Mouse (Mus musculus) heart, postnatal 0 days (tissue): ENCODE measurements at regions not wholly inside any gene's neighbourhood (a gene's known extent, or its start where the extent isn't known, plus 50 kb on each side); places are given as distances from the start of the nearest gene placed in this dataset.

ENCODE experiments used
- ATAC-seq: fragments of 200-750 bp; cut with Nextera tagmentation; 2 replicates; pipeline ENCODE4 v1.8.0; 2017; ENCODE audit warnings: low read depth, moderate number of reproducible peaks, moderate library complexity; ENCODE audit not compliant: insufficient read depth
- DNase-seq: peaks from one replicate; pipeline ENCODE4 v3.0.0-alpha.2; 2016; ENCODE audit warnings: low spot score
- H3K27ac ChIP-seq: fragments of 300-500 bp; sonication (generic); 2 replicates; pipeline ENCODE4 v1.5.1; 2014; ENCODE audit warnings: low read depth, mild to moderate bottlenecking
- H3K27me3 ChIP-seq: fragments of 300-500 bp; sonication (generic); 2 replicates; pipeline ENCODE4 v1.6.1; 2014; ENCODE audit warnings: low read length, mixed read lengths; ENCODE audit not compliant: control insufficient read depth, insufficient read depth
- H3K36me3 ChIP-seq: fragments of 300-500 bp; sonication (generic); replicated peaks from 2 replicates; pipeline ENCODE4 v1.6.1; 2014; ENCODE audit warnings: low read length, mixed read lengths; ENCODE audit not compliant: control insufficient read depth, insufficient read depth
- H3K4me1 ChIP-seq: fragments of 300-500 bp; sonication (generic); 2 replicates; pipeline ENCODE4 v1.6.1; 2014; ENCODE audit warnings: antibody characterized with exemption; ENCODE audit not compliant: control insufficient read depth, insufficient read depth
- H3K4me2 ChIP-seq: fragments of 300-500 bp; sonication (generic); 2 replicates; pipeline ENCODE4 v1.6.1; 2014; ENCODE audit warnings: low read depth, mild to moderate bottlenecking, low read length, moderate library complexity
- H3K4me3 ChIP-seq: fragments of 300-500 bp; sonication (generic); 2 replicates; pipeline ENCODE4 v1.5.1; 2014; ENCODE audit warnings: low read depth, low read length
- H3K9ac ChIP-seq: fragments of 300-500 bp; sonication (generic); replicated peaks from 2 replicates; pipeline ENCODE4 v1.6.1; 2014; ENCODE audit warnings: low read depth, low read length, mixed read lengths
- H3K9me3 ChIP-seq: fragments of 300-500 bp; sonication (generic); replicated peaks from 2 replicates; pipeline ENCODE4 v1.6.1; 2016; ENCODE audit warnings: low read length; ENCODE audit not compliant: control insufficient read depth
- CTCF ChIP-seq: IDR thresholded peaks from 2 replicates; pipeline ENCODE4 v1.5.1; 2016; ENCODE audit warnings: antibody characterized with exemption, control low read depth, low read depth
- EP300 ChIP-seq: IDR thresholded peaks from 2 replicates; pipeline ENCODE4 v1.6.1; 2016; ENCODE audit warnings: antibody characterized with exemption, low read depth
- WGBS: fragments of 180-500 bp; shearing (Covaris S2); extraction: QIAGEN DNeasy Blood & Tissue Kit; methylation state at CpG from one replicate; pipeline ENCODE4 v1.1.7; 2014; 5-methylcytosine and 5-hydroxymethylcytosine counted together

GRCm38 (mm10) chr12:94070940-94071505 lies 1621.0 kb upstream of the Flrt2 start:
- H3K4me2 ChIP-seq: no peak overlapping the region
- ATAC-seq: no peak
- no peak overlapping the region for H3K27ac ChIP-seq
- peaks cover 8% of the 10 kb centered on the region; the same call in 1 of the 2 replicates for H3K4me1 ChIP-seq
- TF ChIP-seq CTCF (no peak), EP300 (no peak)
- H3K36me3 ChIP-seq: no peaks in the 10 kb centered on the region
- 68% methylated on average over 2 of the region's 2 CpGs for WGBS
- H3K9me3 ChIP-seq: no peaks in the 10 kb centered on the region
- no peak overlapping the region for H3K4me3 ChIP-seq
- no peak for DNase-seq
- H3K27me3 ChIP-seq: no peaks in the 10 kb centered on the region
- H3K9ac ChIP-seq: no peak overlapping the region

GRCm38 (mm10) chr12:94105582-94106162 lies 1586.4 kb upstream of the Flrt2 start:
- Histone ChIP-seq H3K9ac (no peak overlapping the region), H3K9me3 (no peaks in the 10 kb centered on the region), H3K27me3 (no peaks in the 10 kb centered on the region), H3K4me3 (no peak overlapping the region), H3K4me1 (no peaks in the 10 kb centered on the region), H3K27ac (no peak overlapping the region), H3K36me3 (no peaks in the 10 kb centered on the region), H3K4me2 (no peak overlapping the region)
- no peak for DNase-seq
- no peak for ATAC-seq
- no peak for TF ChIP-seq EP300
- no peak for TF ChIP-seq CTCF
- WGBS: 56% methylated on average over 1 of the region's 1 CpGs

- no peak overlapping the region for H3K4me2 ChIP-seq
- DNase-seq (peak; percentile 27), ATAC-seq (peak; percentile 80; the same call in 1 of the 2 replicates)
- H3K4me3 ChIP-seq: no peak overlapping the region
- H3K4me1 ChIP-seq: peaks cover 10% of the 10 kb centered on the region
- H3K36me3 ChIP-seq: no peaks in the 10 kb centered on the region
- H3K27me3 ChIP-seq: no peaks in the 10 kb centered on the region
- no peak overlapping the region for H3K9ac ChIP-seq
- TF ChIP-seq CTCF: no peak
- TF ChIP-seq EP300: no peak
- WGBS: 29% methylated on average over 5 of the region's 5 CpGs
- 0 out of 2 replicates have a peak overlapping the region, but pooled peaks have one; percentile 20 for H3K27ac ChIP-seq
- no peaks in the 10 kb centered on the region for H3K9me3 ChIP-seq
Measured at GRCm38 (mm10) chr12:94150143-94150542, 1541.9 kb upstream of the Flrt2 start.

- Histone ChIP-seq H3K27me3 (no peaks in the 10 kb centered on the region), H3K27ac (peak overlapping the region; percentile 47), H3K4me1 (peaks cover 15% of the 10 kb centered on the region), H3K9me3 (no peaks in the 10 kb centered on the region), H3K36me3 (no peaks in the 10 kb centered on the region), H3K9ac (no peak overlapping the region), H3K4me3 (no peak overlapping the region), H3K4me2 (peak overlapping the region; percentile 30; the same call in 1 of the 2 replicates)
- 31% methylated on average over 12 of the region's 12 CpGs for WGBS
- TF ChIP-seq EP300 (no peak), CTCF (no peak)
- DNase-seq (peak; percentile 32), ATAC-seq (peak; percentile 58)
Measured at GRCm38 (mm10) chr12:94155110-94155858, 1536.7 kb upstream of the Flrt2 start.

- no peak overlapping the region for H3K4me2 ChIP-seq
- no peak overlapping the region for H3K27ac ChIP-seq
- H3K9ac ChIP-seq: no peak overlapping the region
- DNase-seq: no peak
- TF ChIP-seq CTCF (no peak), EP300 (no peak)
- H3K9me3 ChIP-seq: no peaks in the 10 kb centered on the region
- H3K4me1 ChIP-seq: no peaks in the 10 kb centered on the region
- H3K4me3 ChIP-seq: no peak overlapping the region
- H3K36me3 ChIP-seq: no peaks in the 10 kb centered on the region
- H3K27me3 ChIP-seq: no peaks in the 10 kb centered on the region
- 61% methylated on average over 1 of the region's 1 CpGs for WGBS
- no peak for ATAC-seq
Measured at GRCm38 (mm10) chr12:94182358-94182757, 1509.7 kb upstream of the Flrt2 start.
